Mouse (Mus musculus): ENCODE measurements at regions not wholly inside any gene's neighbourhood (a gene's known extent, or its start where the extent isn't known, plus 50 kb on each side); places are given as distances from the start of the nearest gene placed in this dataset.

- DNase-seq = no peak
Observed at GRCm38 (mm10) chr3:35027898-35028297, 377.7 kb downstream of the Sox2 start.

- DNase-seq = no peak
Observed at GRCm38 (mm10) chr3:35029924-35030323, 379.7 kb downstream of the Sox2 start.

GRCm38 (mm10) chr3:35033587-35033986 is 383.4 kb downstream of the Sox2 start:
- DNase-seq = no peak

- DNase-seq = no peak
Observed at GRCm38 (mm10) chr3:35035234-35035633, 385.0 kb downstream of the Sox2 start.

- no peak for DNase-seq
Observed at GRCm38 (mm10) chr3:35043705-35044104, 393.5 kb downstream of the Sox2 start.

GRCm38 (mm10) chr3:35059438-35059837 is 409.2 kb downstream of the Sox2 start:
- DNase-seq = no peak

- no peak for DNase-seq
Observed at GRCm38 (mm10) chr3:35060042-35060441, 409.8 kb downstream of the Sox2 start.

- no peak for DNase-seq
Observed at GRCm38 (mm10) chr3:35066824-35067223, 416.6 kb downstream of the Sox2 start.

GRCm38 (mm10) chr3:35068586-35068985 is 418.4 kb downstream of the Sox2 start:
- DNase-seq = no peak

- no peak for DNase-seq
Observed at GRCm38 (mm10) chr3:35071046-35071445, 420.8 kb downstream of the Sox2 start.

- DNase-seq = no peak
Observed at GRCm38 (mm10) chr3:35079887-35080286, 429.7 kb downstream of the Sox2 start.

GRCm38 (mm10) chr3:35084091-35084867 is 434.1 kb downstream of the Sox2 start:
- no peak for DNase-seq

GRCm38 (mm10) chr3:35088241-35089080 is 438.3 kb downstream of the Sox2 start:
- no peak for DNase-seq

GRCm38 (mm10) chr3:35090496-35091133 is 440.4 kb downstream of the Sox2 start:
- no peak for DNase-seq

- DNase-seq = no peak
Observed at GRCm38 (mm10) chr3:35093001-35093400, 442.8 kb downstream of the Sox2 start.

- DNase-seq = no peak
Observed at GRCm38 (mm10) chr3:35095221-35095620, 445.0 kb downstream of the Sox2 start.

- no peak for DNase-seq
Observed at GRCm38 (mm10) chr3:35096381-35096780, 446.2 kb downstream of the Sox2 start.

GRCm38 (mm10) chr3:35097766-35098165 is 447.6 kb downstream of the Sox2 start:
- no peak for DNase-seq

GRCm38 (mm10) chr3:35099226-35099625 is 449.0 kb downstream of the Sox2 start:
- no peak for DNase-seq

GRCm38 (mm10) chr3:35099876-35100420 is 449.7 kb downstream of the Sox2 start:
- DNase-seq = no peak

GRCm38 (mm10) chr3:35101286-35101685 is 451.1 kb downstream of the Sox2 start:
- DNase-seq = no peak

- no peak for DNase-seq
Observed at GRCm38 (mm10) chr3:35101951-35102350, 451.7 kb downstream of the Sox2 start.
